25 mouse cellular contexts compared by ENCODE assay signal in genomic region chr5:65051513-65051912, GRCm38 (mm10). TPM values are rescaled to one million over a fixed set of nuclear protein-coding genes. Genes with fewer than 3 reads are reported as not detected.
DNase-seq lines count a peak whose midpoint lies in the region; ATAC-seq lines count a peak whose summit lies in the region.
"Had no signal": no experiment of that assay in that cellular context is flagged by ENCODE, and none has a peak within 500 bp of the region (broad histone marks: within the 10 kb centered on the region; RNA-seq: fewer than 3 reads in every experiment).

No protein-coding gene starts in this region.

- H3K9me3 ChIP-seq in hindbrain, embryonic 15.5 days: no peaks in the 10 kb centered on the region
- no peaks in the 10 kb centered on the region for H3K9me3 ChIP-seq in hindbrain, embryonic 10.5 days
- H3K9me3 ChIP-seq in neural tube, embryonic 13.5 days: no peaks in the 10 kb centered on the region
- no peaks in the 10 kb centered on the region for H3K9me3 ChIP-seq in neural tube, embryonic 14.5 days (ENCODE audit: control insufficient read depth, low read length)
- H3K9me3 ChIP-seq: embryonic facial prominence, embryonic 12.5 days; embryonic facial prominence, embryonic 15.5 days had no signal

- H3K27ac ChIP-seq in hindbrain, embryonic 15.5 days (replicated peaks): 0 out of 2 replicates have a peak overlapping the region, but pooled peaks have one; percentile 27
- no peak overlapping the region for H3K27ac ChIP-seq in hindbrain, embryonic 10.5 days
- peak overlapping the region; percentile 70 for H3K27ac ChIP-seq in neural tube, embryonic 13.5 days (replicated peaks)
- H3K27ac ChIP-seq in neural tube, embryonic 14.5 days (ENCODE audit: low read depth, low read length): peak overlapping the region; percentile 1; the same call in 1 of the 2 replicates
- H3K27ac ChIP-seq: embryonic facial prominence, embryonic 12.5 days; embryonic facial prominence, embryonic 15.5 days; gastrocnemius, adult 2 months had no signal

- no peak overlapping the region for H3K4me2 ChIP-seq in hindbrain, embryonic 15.5 days
- H3K4me2 ChIP-seq in neural tube, embryonic 13.5 days: no peak overlapping the region
- no peak overlapping the region for H3K4me2 ChIP-seq in neural tube, embryonic 14.5 days (ENCODE audit: low read depth, low read length)
- H3K4me2 ChIP-seq: embryonic facial prominence, embryonic 12.5 days; embryonic facial prominence, embryonic 15.5 days; heart, embryonic 11.5 days had no signal

- WGBS in hindbrain, embryonic 15.5 days: 65% methylated on average over 3 of the region's 3 CpGs
- WGBS in hindbrain, embryonic 10.5 days: 84% methylated on average over 3 of the region's 3 CpGs
- 56% methylated on average over 3 of the region's 3 CpGs for WGBS in neural tube, embryonic 13.5 days
- WGBS in neural tube, embryonic 14.5 days: 56% methylated on average over 3 of the region's 3 CpGs

- H3K4me3 ChIP-seq in hindbrain, embryonic 15.5 days: no peak overlapping the region
- H3K4me3 ChIP-seq in hindbrain, embryonic 10.5 days: no peak overlapping the region
- no peak overlapping the region for H3K4me3 ChIP-seq in neural tube, embryonic 13.5 days
- no peak overlapping the region for H3K4me3 ChIP-seq in neural tube, embryonic 14.5 days (ENCODE audit: low read depth, low read length)
- H3K4me3 ChIP-seq: embryonic facial prominence, embryonic 12.5 days; embryonic facial prominence, embryonic 15.5 days; gastrocnemius, adult 2 months had no signal

- H3K36me3 ChIP-seq in hindbrain, embryonic 15.5 days: no peaks in the 10 kb centered on the region
- H3K36me3 ChIP-seq in hindbrain, embryonic 10.5 days: no peaks in the 10 kb centered on the region
- H3K36me3 ChIP-seq in neural tube, embryonic 13.5 days: no peaks in the 10 kb centered on the region
- H3K36me3 ChIP-seq in neural tube, embryonic 14.5 days (ENCODE audit: control insufficient read depth, insufficient read depth, low read length): no peaks in the 10 kb centered on the region
- H3K36me3 ChIP-seq: embryonic facial prominence, embryonic 12.5 days; embryonic facial prominence, embryonic 15.5 days had no signal

- no peaks in the 10 kb centered on the region for H3K27me3 ChIP-seq in hindbrain, embryonic 15.5 days
- H3K27me3 ChIP-seq in hindbrain, embryonic 10.5 days (ENCODE audit: insufficient read depth, poor library complexity, severe bottlenecking): no peaks in the 10 kb centered on the region
- H3K27me3 ChIP-seq in neural tube, embryonic 13.5 days: no peaks in the 10 kb centered on the region
- H3K27me3 ChIP-seq in neural tube, embryonic 14.5 days (ENCODE audit: control insufficient read depth, insufficient read depth, low read length): no peaks in the 10 kb centered on the region
- H3K27me3 ChIP-seq: embryonic facial prominence, embryonic 12.5 days; embryonic facial prominence, embryonic 15.5 days had no signal

- H3K4me1 ChIP-seq in hindbrain, embryonic 15.5 days (replicated peaks): peaks cover 13% of the 10 kb centered on the region
- 0 out of 2 replicates have a peak, but pooled peaks cover 3% of the 10 kb centered on the region for H3K4me1 ChIP-seq in hindbrain, embryonic 10.5 days (replicated peaks)
- peaks cover 37% of the 10 kb centered on the region for H3K4me1 ChIP-seq in neural tube, embryonic 13.5 days (replicated peaks)
- H3K4me1 ChIP-seq in neural tube, embryonic 14.5 days (ENCODE audit: control insufficient read depth, insufficient read depth, low read length): peaks cover 9% of the 10 kb centered on the region; the same call in 1 of the 2 replicates

- no peak for ATAC-seq in hindbrain, embryonic 15.5 days (ENCODE audit: low FRiP score, low read depth)
- peak; percentile 51; the same call in 1 of the 2 replicates for ATAC-seq in neural tube, embryonic 13.5 days (ENCODE audit: low read depth)
- 0 out of 2 replicates have a peak, but pooled peaks have one; percentile 57 for ATAC-seq in neural tube, embryonic 14.5 days (ENCODE audit: low read depth)
- ATAC-seq: CD4-positive, CD25-positive, alpha-beta regulatory T cell, adult 4 months; forebrain, embryonic 14.5 days; forebrain, postnatal 0 days; inflammation-experienced regulatory T-cells, adult 6 months had no signal

- no peak for DNase-seq in hindbrain, embryonic 10.5 days (ENCODE audit: low spot score)
- no peak for DNase-seq in neural tube, embryonic 10.5 days (ENCODE audit: extremely low spot score, low spot score)
- no peak for DNase-seq in urinary bladder, postnatal 36 days (ENCODE audit: low spot score in 2 of 2)
- DNase-seq: adrenal gland, adult 2 months; adrenal gland, postnatal 14 days; cerebellum, adult 11 months; cerebellum, adult 2 months; cerebellum, adult 9-11 months; cerebellum, postnatal 25 days; forebrain, postnatal 0 days; gastrocnemius, adult 2 months; gastrocnemius, postnatal 14 days; heart, adult 11 months had no signal

- H3K9ac ChIP-seq in hindbrain, embryonic 15.5 days: no peak overlapping the region
- H3K9ac ChIP-seq in neural tube, embryonic 13.5 days: no peak overlapping the region
- H3K9ac ChIP-seq in neural tube, embryonic 14.5 days (replicated peaks; ENCODE audit: low read depth, low read length): no peak overlapping the region
- H3K9ac ChIP-seq: embryonic facial prominence, embryonic 12.5 days; embryonic facial prominence, embryonic 15.5 days; forebrain, postnatal 0 days had no signal

RNA-seq across cellular contexts. Expression of gene Tmem156, which starts 40.4 kb away (rescaled TPM):
- 0.14 TPM in 1 of 2 replicates, not detected in the other for polyA plus RNA-seq in hindbrain, embryonic 15.5 days (2015; fragmentation: Nextera tagmentation; extraction: Ambion mirVana)
- polyA plus RNA-seq in hindbrain, embryonic 10.5 days (2016; fragmentation: Nextera tagmentation; extraction: Ambion mirVana): not detected in 2 replicates
- polyA plus RNA-seq in neural tube, embryonic 13.5 days (2015; fragmentation: Nextera tagmentation; extraction: Ambion mirVana): not detected in 2 replicates
- not detected in 2 replicates for polyA plus RNA-seq in neural tube, embryonic 14.5 days (2014; fragmentation: Nextera tagmentation; extraction: Ambion mirVana)
- polyA plus RNA-seq: adrenal gland, adult 2 months; C2C12; embryonic facial prominence, embryonic 12.5 days; forebrain, embryonic 11.5 days; heart, embryonic 11.5 days; heart, embryonic 14.5 days had no signal

RNA-seq across cellular contexts. Expression of gene Klhl5, which starts 55.8 kb away (rescaled TPM):
- 45.8 and 47.3 TPM in 2 replicates for polyA plus RNA-seq in hindbrain, embryonic 15.5 days (2015; fragmentation: Nextera tagmentation; extraction: Ambion mirVana)
- polyA plus RNA-seq in hindbrain, embryonic 10.5 days (2016; fragmentation: Nextera tagmentation; extraction: Ambion mirVana): 15.7 and 18.9 TPM in 2 replicates
- 55.8 and 60.8 TPM in 2 replicates for polyA plus RNA-seq in neural tube, embryonic 13.5 days (2015; fragmentation: Nextera tagmentation; extraction: Ambion mirVana)
- 56.9 and 68.1 TPM in 2 replicates for polyA plus RNA-seq in neural tube, embryonic 14.5 days (2014; fragmentation: Nextera tagmentation; extraction: Ambion mirVana)
